Mouse (Mus musculus) ovary, postnatal 14 days (tissue): ENCODE measurements at regions not wholly inside any gene's neighbourhood (a gene's known extent, or its start where the extent isn't known, plus 50 kb on each side); places are given as distances from the start of the nearest gene placed in this dataset.

Source experiments
- DNase-seq: peaks from one replicate; pipeline ENCODE4 v3.0.0; 2022; ENCODE audit warnings: low spot score

DNA sequence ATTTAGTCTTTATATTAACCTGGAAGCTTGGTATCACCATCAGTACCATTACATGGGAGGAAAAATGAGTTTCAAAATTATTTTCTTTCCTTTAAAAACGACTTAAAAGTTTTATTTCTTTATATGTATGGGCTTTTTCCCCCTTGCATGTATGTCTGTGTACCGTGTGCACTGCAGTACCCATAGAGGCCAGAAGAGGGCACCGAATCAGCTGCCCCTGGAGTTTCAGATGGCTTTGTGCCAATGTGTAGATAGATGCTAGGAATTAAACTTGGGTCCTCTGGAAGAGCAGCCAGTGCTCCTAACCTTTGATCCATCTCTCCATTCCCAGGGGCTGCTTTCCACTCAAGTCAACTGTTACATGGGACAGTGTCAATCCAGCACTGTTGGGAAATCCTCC is 79.9 kb upstream of the Zfp64 start:
- DNase-seq = peak; percentile 7

DNA sequence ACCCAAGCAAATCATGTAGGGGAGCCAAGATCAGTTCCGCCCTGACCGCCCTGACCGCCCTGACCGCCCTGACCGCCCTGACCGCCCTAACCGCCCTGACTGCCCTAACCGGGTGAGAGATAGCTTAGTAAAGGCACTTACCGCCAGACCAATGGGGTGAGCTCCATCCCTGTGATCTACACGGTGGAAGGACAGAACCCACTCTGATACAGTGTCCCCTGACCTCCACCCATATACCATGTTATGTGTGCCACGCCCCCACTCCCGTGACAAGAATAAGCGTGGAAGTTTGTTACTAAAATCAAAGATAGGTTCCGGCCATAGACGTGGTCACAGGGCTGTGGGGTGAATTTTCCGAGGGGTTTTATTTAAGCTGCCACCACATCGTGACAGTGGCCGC is 78.6 kb upstream of the Zfp64 start:
- DNase-seq = no peak

DNA sequence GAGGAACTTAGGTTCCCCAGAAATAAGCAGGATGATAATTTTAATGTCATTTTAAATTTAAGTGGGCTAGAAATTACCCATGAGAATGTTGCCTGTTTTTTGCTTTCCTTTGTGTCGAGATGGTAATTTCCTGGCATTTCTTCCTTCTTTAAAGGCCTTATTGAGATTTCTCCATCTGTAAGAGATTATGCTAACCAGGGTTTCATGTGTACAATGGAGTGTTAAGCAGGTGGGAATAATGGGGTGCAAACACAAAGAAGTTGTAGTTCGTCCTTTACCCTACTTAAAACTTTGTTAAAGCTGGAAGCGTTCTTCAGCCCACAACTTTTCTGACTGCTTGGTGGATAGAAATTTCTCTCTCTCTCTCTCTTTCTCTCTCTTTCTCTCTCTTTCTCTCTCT is 77.8 kb upstream of the Zfp64 start:
- DNase-seq = no peak

GRCm38 (mm10) chr2:169028531-169029114 is 73.2 kb upstream of the Zfp64 start:
- no peak for DNase-seq

DNA sequence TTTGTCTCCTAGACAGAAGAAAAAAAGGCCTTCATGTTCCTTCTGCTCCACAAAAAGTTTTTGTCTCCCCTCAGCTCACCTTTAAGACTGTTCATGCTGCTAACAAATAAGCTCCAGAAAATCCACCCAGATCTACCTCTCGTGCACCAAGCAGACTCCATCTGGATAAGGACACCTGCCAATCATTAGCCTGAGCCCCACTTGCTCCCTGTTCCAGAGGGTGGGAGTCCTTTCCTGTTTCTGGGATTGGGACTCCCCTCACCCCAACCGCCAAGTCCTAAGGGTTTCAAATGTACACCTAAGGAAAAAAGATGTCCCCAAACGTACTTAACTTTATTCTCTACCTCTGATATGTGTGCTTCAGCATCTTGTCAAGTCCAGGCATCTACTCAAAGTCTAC is 63.6 kb upstream of the Zfp64 start:
- no peak for DNase-seq

DNA sequence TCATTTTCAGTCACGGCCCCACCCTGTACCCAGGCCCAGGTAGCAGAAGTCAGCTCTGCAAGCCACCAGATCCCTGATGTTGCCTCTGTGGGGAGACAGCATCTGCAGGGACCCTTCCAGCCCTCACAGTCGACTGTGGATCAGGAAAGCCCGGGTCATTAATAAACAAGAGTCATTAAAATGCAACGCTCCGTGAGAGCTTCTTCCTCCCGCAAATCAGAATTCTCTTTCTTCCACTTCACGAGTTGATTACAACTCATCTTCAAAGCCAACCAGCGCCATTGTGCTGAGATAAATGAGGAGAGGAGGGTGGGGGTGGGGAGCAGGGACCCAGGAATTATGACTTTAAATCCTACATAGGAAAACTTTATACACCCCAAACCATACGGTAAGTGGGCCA is 54.9 kb upstream of the Zfp64 start:
- DNase-seq = no peak

DNA sequence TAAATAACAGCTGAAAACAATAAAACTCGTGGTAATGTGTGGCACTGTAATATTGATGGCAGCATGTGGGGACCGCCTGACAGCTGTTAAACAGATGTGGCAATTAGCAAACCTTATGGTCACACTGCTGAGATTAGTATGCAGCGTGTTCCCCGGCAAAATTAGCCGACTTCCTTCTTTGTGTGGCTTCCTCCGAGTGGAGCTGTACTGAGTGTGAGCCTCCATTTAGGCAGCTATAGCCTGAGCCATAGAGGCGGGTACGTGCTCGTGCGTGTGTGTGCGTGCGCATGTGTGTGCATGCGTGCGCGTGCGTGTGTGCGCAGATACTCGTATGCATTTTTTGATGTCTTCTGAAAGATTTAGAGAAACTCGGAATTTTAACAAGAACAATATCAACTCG is 53.4 kb upstream of the Zfp64 start:
- DNase-seq = no peak

GRCm38 (mm10) chr2:169008333-169008732 is 52.9 kb upstream of the Zfp64 start:
- DNase-seq = no peak

DNA sequence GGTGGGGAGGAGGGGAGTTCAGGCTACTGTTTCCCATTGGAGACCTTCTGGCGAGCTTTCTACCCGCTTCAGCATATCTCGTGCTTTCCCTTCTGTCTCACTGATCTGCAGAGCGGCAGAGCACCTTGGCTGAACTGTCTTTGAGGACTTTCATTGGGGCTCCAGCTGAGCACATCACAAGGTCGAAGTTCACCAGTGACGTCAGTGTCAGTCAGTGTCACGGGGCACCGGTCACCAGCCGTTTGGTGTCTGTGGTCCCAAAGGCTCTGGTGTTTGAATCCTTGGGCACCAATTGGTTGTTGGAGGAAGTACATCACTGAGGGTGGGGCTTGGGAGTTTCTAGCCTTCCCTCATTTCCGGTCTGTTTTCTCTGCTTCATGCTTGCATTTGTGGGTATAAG is 51.2 kb upstream of the Zfp64 start:
- no peak for DNase-seq

DNA sequence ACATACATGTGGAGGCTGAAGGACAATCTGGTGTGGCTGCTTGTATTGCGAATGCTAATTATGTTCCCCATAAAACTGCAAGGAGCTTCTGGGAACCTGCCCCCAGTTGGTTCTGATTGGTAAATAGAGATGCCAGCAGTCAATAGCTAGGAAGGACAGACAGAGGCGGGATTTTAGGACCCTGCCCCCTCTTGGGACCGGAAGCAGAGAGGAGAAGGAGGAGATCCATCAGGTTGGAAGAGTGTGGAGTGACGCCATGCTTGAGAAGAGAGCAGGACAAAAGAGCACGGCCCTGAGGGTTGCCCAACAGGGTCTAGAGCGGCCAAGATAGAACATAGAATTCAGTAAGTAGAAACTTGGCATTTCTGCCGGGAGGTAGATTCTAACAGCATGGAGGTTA is 50.4 kb upstream of the Zfp64 start:
- DNase-seq = no peak
